Mouse (Mus musculus): ENCODE results near the gene Tnik. TPM values are rescaled to one million over a fixed set of nuclear protein-coding genes. Genes with fewer than 3 reads are reported as not detected.
A peak's percentile ranks its signal among the peaks of the same experiment; 100 is the strongest.

The Tnik gene
- polyA plus RNA-seq, 1 experiment from 2014 or later, result 65.1 TPM

DNA sequence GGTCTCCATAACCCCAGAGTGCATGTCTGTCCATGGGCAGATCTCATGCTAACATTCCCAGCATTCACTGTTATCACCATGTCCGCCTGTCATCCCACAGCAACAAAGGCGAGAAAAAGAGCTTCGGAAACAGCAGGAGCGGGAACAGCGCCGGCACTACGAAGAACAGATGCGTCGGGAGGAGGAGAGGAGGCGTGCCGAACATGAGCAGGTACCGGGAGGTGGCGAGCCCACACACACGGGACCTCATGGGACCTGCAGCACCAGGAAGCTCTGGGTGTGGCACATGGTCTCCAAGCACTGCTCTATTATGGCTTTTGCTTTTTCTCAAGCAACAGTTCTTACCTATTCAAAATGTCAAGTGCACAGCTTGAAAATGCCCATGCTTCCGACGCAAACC, 330.9 kb downstream of the Tnik start:
- H3K27ac ChIP-seq (ENCODE audit: low read depth, low read length), result no peak overlapping the region
- ATAC-seq, result no peak
- 96% methylated on average over 16 of the region's 16 CpGs for WGBS
- no peaks in the 10 kb centered on the region for H3K27me3 ChIP-seq (replicated peaks; ENCODE audit: control insufficient read depth, insufficient read depth, low read length)
- no peaks in the 10 kb centered on the region for H3K9me3 ChIP-seq (ENCODE audit: control insufficient read depth, low read length)
- H3K4me3 ChIP-seq (ENCODE audit: low read length), result no peak overlapping the region
- H3K4me2 ChIP-seq (ENCODE audit: low read length), result no peak overlapping the region
- H3K36me3 ChIP-seq (ENCODE audit: control insufficient read depth, insufficient read depth, low read length), result peaks cover 33% of the 10 kb centered on the region
- H3K9ac ChIP-seq (ENCODE audit: low read depth, low read length), result no peak overlapping the region
- H3K4me1 ChIP-seq (ENCODE audit: control insufficient read depth, insufficient read depth, low read depth, low read length), result no peaks in the 10 kb centered on the region

DNA sequence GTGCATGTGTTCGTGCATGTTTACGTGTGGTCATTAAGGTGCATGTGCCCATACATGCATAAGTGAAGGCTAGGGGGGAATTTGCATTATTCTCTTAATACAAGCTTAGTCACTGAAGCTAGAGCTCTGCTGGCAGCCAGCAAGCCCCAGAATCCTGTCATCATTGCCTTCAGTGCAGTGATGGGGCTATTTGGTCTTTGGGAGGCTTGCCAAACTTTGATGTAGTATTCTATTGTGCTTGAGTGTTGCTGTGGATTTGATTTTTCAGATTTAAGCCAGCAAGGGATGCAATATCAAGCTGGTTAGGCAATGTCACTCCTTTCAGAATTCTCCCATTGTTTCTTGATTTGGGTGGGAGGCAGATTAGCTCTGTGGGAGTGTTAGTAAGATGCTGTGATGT, 336.5 kb downstream of the Tnik start:
- H3K27ac ChIP-seq (ENCODE audit: low read depth, low read length), result no peak overlapping the region
- H3K36me3 ChIP-seq (ENCODE audit: control insufficient read depth, insufficient read depth, low read length), result peaks cover 29% of the 10 kb centered on the region
- no peaks in the 10 kb centered on the region for H3K9me3 ChIP-seq (ENCODE audit: control insufficient read depth, low read length)
- no peak overlapping the region for H3K9ac ChIP-seq (ENCODE audit: low read depth, low read length)
- ATAC-seq, result 0 out of 2 replicates have a peak, but pooled peaks have one; percentile 37
- 75% methylated on average over 2 of the region's 2 CpGs for WGBS
- H3K27me3 ChIP-seq (replicated peaks; ENCODE audit: control insufficient read depth, insufficient read depth, low read length), result no peaks in the 10 kb centered on the region
- H3K4me2 ChIP-seq (ENCODE audit: low read length), result no peak overlapping the region
- no peak overlapping the region for H3K4me3 ChIP-seq (ENCODE audit: low read length)
- H3K4me1 ChIP-seq (ENCODE audit: control insufficient read depth, insufficient read depth, low read depth, low read length), result no peaks in the 10 kb centered on the region

DNA sequence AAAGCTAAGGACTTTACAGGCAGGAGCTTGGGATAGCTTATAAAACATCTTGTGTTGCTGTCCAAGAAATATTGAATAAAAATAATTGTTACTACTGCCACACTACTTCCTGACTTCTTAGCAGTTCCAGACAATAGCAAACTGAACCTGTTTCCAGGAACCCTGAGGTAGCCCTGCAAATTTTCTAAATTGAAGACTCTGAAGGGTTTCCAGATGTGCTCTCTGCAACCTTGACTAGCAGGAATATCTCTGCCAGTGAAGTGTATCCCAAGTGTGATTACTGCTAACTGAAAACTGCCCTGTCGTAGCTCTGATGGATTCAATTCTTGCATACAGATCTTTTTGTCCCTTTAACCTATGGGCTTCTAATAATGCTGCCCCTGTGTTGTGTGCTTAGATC, 343.7 kb downstream of the Tnik start:
- 47% methylated on average over 1 of the region's 1 CpGs for WGBS
- Histone ChIP-seq H3K27ac (ENCODE audit: low read depth, low read length) (no peak overlapping the region), H3K4me1 (ENCODE audit: control insufficient read depth, insufficient read depth, low read depth, low read length) (no peaks in the 10 kb centered on the region), H3K9me3 (ENCODE audit: control insufficient read depth, low read length) (no peaks in the 10 kb centered on the region), H3K4me3 (ENCODE audit: low read length) (no peak overlapping the region), H3K9ac (ENCODE audit: low read depth, low read length) (no peak overlapping the region), H3K27me3 (replicated peaks; ENCODE audit: control insufficient read depth, insufficient read depth, low read length) (no peaks in the 10 kb centered on the region), H3K4me2 (ENCODE audit: low read length) (no peak overlapping the region), H3K36me3 (ENCODE audit: control insufficient read depth, insufficient read depth, low read length) (peaks cover 14% of the 10 kb centered on the region)
- ATAC-seq, result no peak

DNA sequence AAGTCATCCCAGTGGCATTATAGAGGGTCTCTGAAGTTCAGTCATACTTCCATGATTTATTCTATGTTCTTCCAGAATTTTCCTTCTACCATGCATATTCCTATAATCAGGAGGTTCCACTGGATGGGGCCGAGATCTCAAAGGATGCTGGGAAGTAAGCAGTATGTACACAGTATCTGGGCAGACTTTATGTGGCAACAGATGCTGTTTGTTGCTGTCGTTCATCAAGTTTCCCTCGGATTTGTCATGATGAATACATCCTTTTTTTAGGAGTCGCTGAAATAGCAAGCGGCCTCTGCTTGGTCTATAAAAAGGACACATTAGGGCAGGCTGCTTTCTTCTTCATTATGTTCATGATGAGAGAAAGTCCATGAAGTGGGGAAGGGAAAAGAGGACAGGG, 349.3 kb downstream of the Tnik start:
- Histone ChIP-seq H3K4me3 (ENCODE audit: low read length) (no peak overlapping the region), H3K9me3 (ENCODE audit: control insufficient read depth, low read length) (no peaks in the 10 kb centered on the region), H3K4me2 (ENCODE audit: low read length) (no peak overlapping the region), H3K27me3 (replicated peaks; ENCODE audit: control insufficient read depth, insufficient read depth, low read length) (no peaks in the 10 kb centered on the region), H3K9ac (ENCODE audit: low read depth, low read length) (no peak overlapping the region), H3K27ac (ENCODE audit: low read depth, low read length) (no peak overlapping the region), H3K36me3 (ENCODE audit: control insufficient read depth, insufficient read depth, low read length) (peaks cover 16% of the 10 kb centered on the region), H3K4me1 (ENCODE audit: control insufficient read depth, insufficient read depth, low read depth, low read length) (no peaks in the 10 kb centered on the region)
- WGBS, result 74% methylated on average over 5 of the region's 5 CpGs
- ATAC-seq, result no peak

DNA sequence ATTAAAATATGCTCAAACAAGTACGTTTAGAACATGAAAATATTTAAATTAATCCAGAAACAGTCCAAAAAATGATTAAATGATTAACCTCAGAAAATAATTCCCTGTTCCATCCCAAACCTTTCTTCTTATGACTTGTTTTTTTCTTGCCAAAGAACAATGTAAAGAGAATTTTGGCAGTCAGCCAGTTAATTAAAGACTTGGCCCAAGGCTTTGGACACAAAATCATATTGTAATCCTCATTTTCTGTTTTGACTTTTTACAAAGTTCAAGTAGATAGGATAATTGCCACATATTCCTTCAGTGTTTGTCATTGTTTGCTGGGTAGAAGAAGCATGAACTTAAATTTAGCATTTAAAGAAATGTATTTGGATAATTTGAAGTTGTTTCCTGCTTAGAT, 353.4 kb downstream of the Tnik start:
- no peaks in the 10 kb centered on the region for H3K4me1 ChIP-seq (ENCODE audit: control insufficient read depth, insufficient read depth, low read depth, low read length)
- H3K9ac ChIP-seq (ENCODE audit: low read depth, low read length), result no peak overlapping the region
- 60% methylated on average over 1 of the region's 1 CpGs for WGBS
- no peak for ATAC-seq
- H3K4me2 ChIP-seq (ENCODE audit: low read length), result no peak overlapping the region
- peaks cover 25% of the 10 kb centered on the region for H3K36me3 ChIP-seq (ENCODE audit: control insufficient read depth, insufficient read depth, low read length)
- H3K9me3 ChIP-seq (ENCODE audit: control insufficient read depth, low read length), result no peaks in the 10 kb centered on the region
- no peak overlapping the region for H3K27ac ChIP-seq (ENCODE audit: low read depth, low read length)
- no peak overlapping the region for H3K4me3 ChIP-seq (ENCODE audit: low read length)
- H3K27me3 ChIP-seq (replicated peaks; ENCODE audit: control insufficient read depth, insufficient read depth, low read length), result no peaks in the 10 kb centered on the region

DNA sequence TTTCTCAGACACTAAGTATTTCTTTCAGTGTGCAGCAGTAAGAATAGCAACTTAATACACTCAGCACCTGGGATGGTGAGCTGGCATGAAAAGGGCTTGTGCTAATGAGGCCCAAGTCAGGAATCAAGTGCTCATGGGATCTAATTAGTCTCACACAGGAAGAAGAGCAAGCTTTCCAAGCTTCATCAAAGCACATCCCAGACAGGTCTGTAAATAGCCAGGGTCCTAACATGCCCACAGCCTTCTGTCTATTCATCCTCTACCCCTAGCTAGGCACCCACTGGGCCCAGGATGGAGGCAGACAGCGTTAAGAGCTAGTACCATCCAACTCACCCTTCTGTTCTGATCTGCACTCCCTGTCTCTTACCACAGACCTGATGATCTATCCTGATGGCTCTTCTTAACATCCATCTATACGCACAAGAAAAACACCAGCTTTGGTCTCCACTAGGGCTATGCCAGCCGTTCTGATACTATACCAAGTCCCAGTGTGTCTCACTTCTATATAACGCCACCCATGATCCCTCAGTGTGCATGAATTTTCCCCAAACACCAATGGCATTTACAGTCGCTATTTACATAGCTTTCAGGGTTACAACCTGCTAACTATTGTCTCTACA, 354.1 kb downstream of the Tnik start:
- no peaks in the 10 kb centered on the region for H3K4me1 ChIP-seq (ENCODE audit: control insufficient read depth, insufficient read depth, low read depth, low read length)
- WGBS, result 85% methylated on average over 5 of the region's 5 CpGs
- no peak overlapping the region for H3K4me2 ChIP-seq (ENCODE audit: low read length)
- H3K9me3 ChIP-seq (ENCODE audit: control insufficient read depth, low read length), result no peaks in the 10 kb centered on the region
- H3K27ac ChIP-seq (ENCODE audit: low read depth, low read length), result no peak overlapping the region
- peak; percentile 60 for ATAC-seq
- no peak overlapping the region for H3K4me3 ChIP-seq (ENCODE audit: low read length)
- H3K9ac ChIP-seq (ENCODE audit: low read depth, low read length), result no peak overlapping the region
- no peaks in the 10 kb centered on the region for H3K27me3 ChIP-seq (replicated peaks; ENCODE audit: control insufficient read depth, insufficient read depth, low read length)
- H3K36me3 ChIP-seq (ENCODE audit: control insufficient read depth, insufficient read depth, low read length), result peaks cover 21% of the 10 kb centered on the region

DNA sequence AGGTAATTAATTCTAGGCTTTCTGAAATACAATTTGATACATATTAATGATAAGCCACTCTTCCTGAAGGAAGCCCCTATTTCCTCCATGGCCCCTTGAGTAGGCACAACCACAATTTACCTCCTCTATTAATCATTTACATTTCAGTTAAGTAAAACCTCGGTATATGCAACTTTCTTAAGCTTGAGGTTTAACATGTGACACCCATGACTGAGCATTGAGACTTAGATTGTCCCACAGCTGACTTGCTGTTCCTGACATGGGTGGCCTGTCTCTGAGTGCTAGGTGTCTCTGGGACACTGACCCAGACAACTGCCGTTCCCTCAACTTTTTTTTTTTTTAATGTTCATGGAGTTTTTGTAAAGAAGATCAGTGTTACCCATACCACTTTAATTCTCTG, 358.8 kb downstream of the Tnik start:
- no peaks in the 10 kb centered on the region for H3K27me3 ChIP-seq (replicated peaks; ENCODE audit: control insufficient read depth, insufficient read depth, low read length)
- ATAC-seq, result no peak
- H3K4me1 ChIP-seq (ENCODE audit: control insufficient read depth, insufficient read depth, low read depth, low read length), result no peaks in the 10 kb centered on the region
- H3K9ac ChIP-seq (ENCODE audit: low read depth, low read length), result no peak overlapping the region
- H3K9me3 ChIP-seq (ENCODE audit: control insufficient read depth, low read length), result no peaks in the 10 kb centered on the region
- H3K4me3 ChIP-seq (ENCODE audit: low read length), result no peak overlapping the region
- H3K4me2 ChIP-seq (ENCODE audit: low read length), result no peak overlapping the region
- no peak overlapping the region for H3K27ac ChIP-seq (ENCODE audit: low read depth, low read length)
- WGBS, result 83% methylated on average over 2 of the region's 2 CpGs
- H3K36me3 ChIP-seq (ENCODE audit: control insufficient read depth, insufficient read depth, low read length), result peaks cover 32% of the 10 kb centered on the region

DNA sequence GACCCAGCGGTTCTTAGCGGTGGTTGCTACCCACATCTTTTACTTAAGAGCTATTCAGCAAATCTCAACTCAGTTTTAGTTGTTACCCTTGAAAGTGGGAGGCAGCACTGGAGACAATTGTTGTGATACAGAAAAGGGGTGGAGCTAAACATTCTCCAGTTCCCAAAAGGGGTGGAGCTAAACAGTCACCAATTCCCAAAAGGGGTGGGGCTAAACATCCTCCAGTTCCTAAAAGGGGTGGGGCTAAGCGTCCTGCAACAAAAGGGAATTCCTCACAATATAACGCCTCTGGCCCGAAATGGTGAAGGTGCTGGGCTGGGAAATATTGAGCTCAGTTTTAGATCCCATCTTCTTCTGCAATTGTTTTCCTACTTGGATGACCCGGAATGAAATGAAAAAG, 363.8 kb downstream of the Tnik start:
- H3K27ac ChIP-seq (ENCODE audit: low read depth, low read length), result no peak overlapping the region
- no peak overlapping the region for H3K4me2 ChIP-seq (ENCODE audit: low read length)
- no peak for ATAC-seq
- no peak overlapping the region for H3K9ac ChIP-seq (ENCODE audit: low read depth, low read length)
- no peaks in the 10 kb centered on the region for H3K9me3 ChIP-seq (ENCODE audit: control insufficient read depth, low read length)
- peaks cover 29% of the 10 kb centered on the region for H3K36me3 ChIP-seq (ENCODE audit: control insufficient read depth, insufficient read depth, low read length)
- 94% methylated on average over 6 of the region's 6 CpGs for WGBS
- no peaks in the 10 kb centered on the region for H3K4me1 ChIP-seq (ENCODE audit: control insufficient read depth, insufficient read depth, low read depth, low read length)
- no peaks in the 10 kb centered on the region for H3K27me3 ChIP-seq (replicated peaks; ENCODE audit: control insufficient read depth, insufficient read depth, low read length)
- no peak overlapping the region for H3K4me3 ChIP-seq (ENCODE audit: low read length)

DNA sequence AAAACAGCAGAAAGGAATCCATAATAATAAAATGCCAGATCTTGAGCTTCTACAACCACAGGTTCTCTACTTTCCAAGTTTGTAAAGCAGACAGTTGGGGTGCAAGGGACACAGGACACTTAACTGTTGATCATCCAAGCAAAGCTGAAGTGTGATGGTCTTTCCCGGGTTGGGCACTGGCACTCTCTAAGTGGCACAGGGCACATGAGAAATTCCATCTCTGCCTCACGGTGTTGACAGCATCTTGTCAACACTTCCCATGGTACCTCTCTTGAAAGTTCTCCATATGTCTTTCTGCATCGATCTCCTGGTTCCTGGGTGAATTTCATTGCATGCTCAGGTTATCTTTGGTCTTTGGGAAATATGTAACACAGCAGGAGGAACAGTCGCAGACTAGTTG, 373.8 kb downstream of the Tnik start:
- no peak overlapping the region for H3K27ac ChIP-seq (ENCODE audit: low read depth, low read length)
- H3K9ac ChIP-seq (ENCODE audit: low read depth, low read length), result no peak overlapping the region
- H3K9me3 ChIP-seq (ENCODE audit: control insufficient read depth, low read length), result no peaks in the 10 kb centered on the region
- H3K36me3 ChIP-seq (ENCODE audit: control insufficient read depth, insufficient read depth, low read length), result peaks cover 8% of the 10 kb centered on the region; the same call in 1 of the 2 replicates
- H3K27me3 ChIP-seq (replicated peaks; ENCODE audit: control insufficient read depth, insufficient read depth, low read length), result no peaks in the 10 kb centered on the region
- H3K4me2 ChIP-seq (ENCODE audit: low read length), result no peak overlapping the region
- H3K4me3 ChIP-seq (ENCODE audit: low read length), result no peak overlapping the region
- H3K4me1 ChIP-seq (ENCODE audit: control insufficient read depth, insufficient read depth, low read depth, low read length), result no peaks in the 10 kb centered on the region; the same call in 1 of the 2 replicates
- WGBS, result 88% methylated on average over 4 of the region's 4 CpGs
- no peak for ATAC-seq
